Mouse (Mus musculus) limb, embryonic 15.5 days (tissue): Measurements from ENCODE around the gene Olfr411. TPM values are rescaled to one million over a fixed set of nuclear protein-coding genes. Genes with fewer than 3 reads are reported as not detected.

Source experiments
- ATAC-seq: fragments of 200-750 bp; cut with Nextera tagmentation; 2 replicates; pipeline ENCODE4 v1.8.0; 2017; ENCODE audit warnings: low read depth, moderate TSS enrichment; ENCODE audit not compliant: insufficient number of reproducible peaks, low FRiP score, low TSS enrichment
- H3K27ac ChIP-seq: fragments of 300-500 bp; sonication (generic); 2 replicates; pipeline ENCODE4 v1.5.1; 2015; ENCODE audit warnings: moderate library complexity, mild to moderate bottlenecking, inconsistent platforms
- H3K27me3 ChIP-seq: fragments of 300-500 bp; sonication (generic); 2 replicates; pipeline ENCODE4 v1.6.1; 2015; ENCODE audit warnings: inconsistent platforms
- H3K36me3 ChIP-seq: fragments of 300-500 bp; sonication (generic); 2 replicates; pipeline ENCODE4 v1.6.1; 2015; ENCODE audit warnings: inconsistent platforms
- H3K4me1 ChIP-seq: fragments of 300-500 bp; sonication (generic); 2 replicates; pipeline ENCODE4 v1.6.1; 2015; ENCODE audit warnings: inconsistent platforms
- H3K4me2 ChIP-seq: fragments of 300-500 bp; sonication (generic); 2 replicates; pipeline ENCODE4 v1.6.1; 2015; ENCODE audit warnings: mild to moderate bottlenecking, inconsistent platforms
- H3K4me3 ChIP-seq: fragments of 300-500 bp; sonication (generic); 2 replicates; pipeline ENCODE4 v1.5.1; 2015; ENCODE audit warnings: mild to moderate bottlenecking, inconsistent platforms
- H3K9ac ChIP-seq: fragments of 300-500 bp; sonication (generic); 2 replicates; pipeline ENCODE4 v1.6.1; 2015; ENCODE audit warnings: inconsistent platforms
- H3K9me3 ChIP-seq: fragments of 300-500 bp; sonication (generic); 2 replicates; pipeline ENCODE4 v1.6.1; 2016; ENCODE audit warnings: inconsistent platforms
- WGBS: fragments of 180-500 bp; shearing (Covaris S2); methylation state at CpG from one replicate; pipeline ENCODE4 v1.1.7; 2015; 5-methylcytosine and 5-hydroxymethylcytosine counted together
- polyA plus RNA-seq: library from polyadenylated mRNA; unstranded; fragments of >200 nt; fragmentation: Nextera tagmentation; extraction: Ambion mirVana; gene quantifications from 2 replicates; pipeline ENCODE4 v1.2.1, GENCODE M21; 2015

Olfr411 gene
- polyA plus RNA-seq, 1 experiment from 2014 or later = not detected

GRCm38 (mm10) chr11:74337931-74338330, 14.5 kb downstream of the Olfr411 start, which contains the start of gene Olfr410:
Olfr410 (minus strand) TSS chr11:74338031.
- Histone ChIP-seq H3K4me2 (no peak within 1 kb of the TSS), H3K27me3 (no peaks in the 10 kb centered on the region), H3K9me3 (no peaks in the 10 kb centered on the region), H3K27ac (no peak within 1 kb of the TSS), H3K4me3 (no peak within 1 kb of the TSS), H3K4me1 (no peaks in the 10 kb centered on the region), H3K9ac (no peak within 1 kb of the TSS), H3K36me3 (no peaks in the 10 kb centered on the region)
- 77% methylated on average over 6 of the region's 6 CpGs for WGBS
- ATAC-seq = no peak

DNA sequence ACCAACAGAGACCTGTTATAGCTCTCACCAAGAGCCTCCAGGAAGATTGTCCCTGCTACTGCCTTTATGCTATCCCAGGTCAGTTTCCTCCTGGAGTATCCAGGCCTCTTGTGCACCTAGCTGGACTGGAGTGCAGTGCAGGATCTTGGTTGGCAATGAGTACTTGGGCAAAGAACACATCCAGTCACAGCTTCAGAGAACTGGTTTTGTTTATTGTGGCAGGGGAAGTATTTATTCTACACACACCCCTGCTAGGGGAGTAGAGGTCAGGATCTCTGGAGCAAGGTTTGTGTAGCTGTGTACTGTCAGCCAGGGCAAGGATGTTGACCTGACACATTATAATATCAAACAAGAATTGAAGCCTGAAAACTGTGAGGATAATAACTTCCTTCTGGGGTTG, 23.7 kb downstream of the Olfr411 start:
- no peak overlapping the region for H3K4me2 ChIP-seq
- no peaks in the 10 kb centered on the region for H3K36me3 ChIP-seq
- H3K4me1 ChIP-seq = no peaks in the 10 kb centered on the region
- H3K9me3 ChIP-seq = no peaks in the 10 kb centered on the region
- H3K4me3 ChIP-seq = no peak overlapping the region
- ATAC-seq = no peak
- H3K9ac ChIP-seq = no peak overlapping the region
- H3K27ac ChIP-seq = no peak overlapping the region
- no peaks in the 10 kb centered on the region for H3K27me3 ChIP-seq

DNA sequence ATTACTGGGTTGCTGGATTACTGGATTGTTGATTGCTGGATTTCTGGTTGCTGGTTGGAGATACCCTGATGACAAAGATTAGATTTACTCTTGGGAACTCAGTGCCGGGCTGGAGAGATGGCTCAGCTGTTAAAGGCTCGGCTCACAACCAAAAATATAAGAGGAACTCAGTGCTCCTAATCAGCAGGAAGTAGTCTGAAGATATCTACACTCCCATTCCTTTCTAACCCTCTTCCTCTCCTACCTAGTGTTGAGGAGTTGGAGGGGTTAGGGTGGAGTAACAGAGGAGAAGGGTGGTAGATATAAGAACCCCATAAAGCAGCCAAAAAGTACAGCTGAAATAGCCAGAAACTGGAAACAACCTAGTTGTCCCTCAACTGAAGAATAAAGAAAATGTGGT, 26.4 kb downstream of the Olfr411 start:
- Histone ChIP-seq H3K4me1 (no peaks in the 10 kb centered on the region), H3K27me3 (no peaks in the 10 kb centered on the region), H3K9ac (no peak overlapping the region), H3K4me2 (no peak overlapping the region), H3K27ac (no peak overlapping the region), H3K9me3 (no peaks in the 10 kb centered on the region), H3K4me3 (no peak overlapping the region), H3K36me3 (no peaks in the 10 kb centered on the region)
- ATAC-seq = no peak
- 74% methylated on average over 2 of the region's 2 CpGs for WGBS

Other genes with a start within 250 kb of the Olfr411 start
- gene Olfr401, start 238.9 kb downstream of the Olfr411 start, polyA plus RNA-seq = not detected in 2 replicates
- not detected in 2 replicates for gene Olfr402, start 199.1 kb downstream of the Olfr411 start, polyA plus RNA-seq
- gene Olfr403, start 166.4 kb downstream of the Olfr411 start, polyA plus RNA-seq = not detected in 2 replicates
- not detected in 2 replicates for gene Olfr43, start 141.3 kb downstream of the Olfr411 start, polyA plus RNA-seq
- not detected in 2 replicates for gene Olfr406, start 92.8 kb downstream of the Olfr411 start, polyA plus RNA-seq
- gene Olfr59, start 68.9 kb downstream of the Olfr411 start, polyA plus RNA-seq = not detected in 2 replicates
- not detected in 2 replicates for gene Olfr410, start 14.6 kb downstream of the Olfr411 start, polyA plus RNA-seq
- gene Olfr412, start 9.4 kb upstream of the Olfr411 start, polyA plus RNA-seq = not detected in 2 replicates